ENCODE assay signal across 8 mouse cellular contexts in genomic region chr4:3368021-3368420, GRCm38 (mm10).
DNase-seq lines count a peak whose midpoint lies in the region; ATAC-seq and TF ChIP-seq lines count a peak whose summit lies in the region.
"Not testable (repeated sequence)": the region's sequence is repeated elsewhere in the genome, so short reads cannot be mapped to it uniquely, and the experiment has no call there.

No protein-coding gene starts in this region.

- peak in 1 of 2 experiments; percentile 5; a peak in 1 of 4 replicates for TF ChIP-seq EP300 in MEL (IDR thresholded peaks at IDR 0.05; ENCODE audit: low read depth in 1 of 2, low read length in 2 of 2)

- not testable (repeated sequence) for H3K9me3 ChIP-seq in MEL (replicated peaks; ENCODE audit: insufficient read depth, low read length)

- not testable (repeated sequence) for H3K4me3 ChIP-seq in MEL (ENCODE audit: control insufficient read depth in 1 of 2, insufficient read depth in 1 of 2, low read depth in 2 of 2, low read length in 2 of 2)

- ATAC-seq in megakaryocyte progenitor cell, adult 5-6 weeks (replicated peaks; ENCODE audit: poor library complexity) = 0 out of 2 replicates have a peak, but pooled peaks have one; percentile 23

- DNase-seq in 416B (ENCODE audit: low read depth) (peak; percentile 15), A20 (ENCODE audit: low read depth, low spot score) (peak; percentile 40), ES-CJ7 (ENCODE audit: low read depth, low spot score) (peak; percentile 17), MEL (ENCODE audit: low read depth, low spot score) (peak; percentile 75), MEL-GATA-1-ER (ENCODE audit: extremely low read depth, low read depth) (peak; percentile 64), R1 (ENCODE audit: low read depth, low spot score) (peak; percentile 28), ZHBTc4 (ENCODE audit: low read depth, low spot score) (peak; percentile 43)

- H3K27me3 ChIP-seq in MEL (ENCODE audit: control insufficient read depth in 1 of 2, insufficient read depth in 2 of 2, low read length in 2 of 2) = not testable (repeated sequence)

- not testable (repeated sequence) for TF ChIP-seq CTCF in MEL (IDR thresholded peaks at IDR 0.05 in 2 of 3, conservative IDR thresholded peaks at IDR 0.05 in 1 of 3; ENCODE audit: control insufficient read depth in 1 of 3, insufficient read depth in 1 of 3, low read depth in 2 of 3, low read length in 3 of 3, poor library complexity in 1 of 3, severe bottlenecking in 1 of 3)

- H3K9ac ChIP-seq in MEL (ENCODE audit: control insufficient read depth, low read depth, low read length, poor library complexity, severe bottlenecking) = not testable (repeated sequence)

- TF ChIP-seq POLR2A in MEL (IDR thresholded peaks at IDR 0.05; ENCODE audit: control insufficient read depth in 1 of 2, insufficient read depth in 1 of 2, low read depth in 1 of 2, low read length in 2 of 2, poor library complexity in 1 of 2) = not testable (repeated sequence)

- H3K79me2 ChIP-seq in MEL (ENCODE audit: control insufficient read depth, insufficient read depth, low read length, poor library complexity) = not testable (repeated sequence)

- H3K27ac ChIP-seq in MEL (ENCODE audit: control insufficient read depth, low read depth, low read length) = not testable (repeated sequence)

- not testable (repeated sequence) for H3K4me1 ChIP-seq in MEL (ENCODE audit: control insufficient read depth in 1 of 2, insufficient read depth in 2 of 2, low read length in 2 of 2)

- not testable (repeated sequence) for H3K36me3 ChIP-seq in MEL (ENCODE audit: control insufficient read depth in 1 of 2, insufficient read depth in 2 of 2, low read length in 2 of 2)

- not testable (repeated sequence) for TF ChIP-seq RAD21 in MEL (IDR thresholded peaks at IDR 0.05; ENCODE audit: low read depth, low read length)

Comparison
In these comparisons a context has a peak if more than half of its experiments do, and no peak if none do; other contexts are left out.
1. DNase-seq: peak in every context shown above with its lines; median percentile 75 in MEL; 64 in MEL-GATA-1-ER; 43 in ZHBTc4; 40 in A20; 28 in R1; 17 in ES-CJ7; 15 in 416B.